Mouse (Mus musculus) CH12.LX (cell line): ENCODE results near the gene Srpr. TPM values are rescaled to one million over a fixed set of nuclear protein-coding genes. Genes with fewer than 3 reads are reported as not detected.

Source experiments
- DNase-seq: peaks from one replicate; pipeline ENCODE4 v3.0.0-alpha.2; 2013; ENCODE audit errors: extremely low read depth
- H3K27ac ChIP-seq: 2 replicates; pipeline ENCODE4 v1.5.1; 2012; ENCODE audit warnings: low read depth, mild to moderate bottlenecking, control low read depth, moderate library complexity; ENCODE audit not compliant: insufficient read depth
- H3K27me3 ChIP-seq: replicated peaks from 2 replicates; pipeline ENCODE3; 2012; ENCODE audit warnings: inconsistent platforms
- H3K36me3 ChIP-seq, 2 experiments: replicated peaks in 1 of 2; 2 replicates each; pipeline versions ENCODE3 to v1.6.1; 2012; ENCODE audit warnings: inconsistent platforms in 1 of 2, low read length in 1 of 2, mild to moderate bottlenecking in 1 of 2, mixed read lengths in 1 of 2, moderate library complexity in 1 of 2; ENCODE audit not compliant: control insufficient read depth in 1 of 2, insufficient read depth in 1 of 2
- H3K4me1 ChIP-seq, 2 experiments: 2 replicates each; pipeline ENCODE4 v1.6.1; 2012; ENCODE audit warnings: inconsistent platforms in 1 of 2, moderate library complexity in 1 of 2; ENCODE audit not compliant: insufficient read depth in 2 of 2, control insufficient read depth in 1 of 2
- H3K4me2 ChIP-seq: 2 replicates; pipeline ENCODE4 v1.6.1; 2012; ENCODE audit warnings: low read depth, mild to moderate bottlenecking, control low read depth; ENCODE audit not compliant: poor library complexity, insufficient read depth, severe bottlenecking
- H3K4me3 ChIP-seq, 3 experiments: fragments of 150-350 bp in 1 of 3; sonication (generic) in 1 of 3; replicated peaks in 1 of 3; 2 replicates each; pipeline versions ENCODE3 to v1.5.1; 2011 to 2012; ENCODE audit warnings: low read depth in 2 of 3, low read length in 2 of 3, mild to moderate bottlenecking in 2 of 3, moderate library complexity in 2 of 3, control low read depth in 1 of 3, improper control_type of control experiment in 1 of 3, inconsistent platforms in 1 of 3, mixed read lengths in 1 of 3; ENCODE audit not compliant: poor library complexity in 1 of 3
- H3K79me2 ChIP-seq: replicated peaks from 2 replicates; pipeline ENCODE4 v1.6.1; 2012; ENCODE audit warnings: mild to moderate bottlenecking, moderate library complexity; ENCODE audit not compliant: control insufficient read depth, poor library complexity, insufficient read depth, severe bottlenecking; ENCODE audit errors: extremely low read depth
- H3K9ac ChIP-seq: 2 replicates; pipeline ENCODE4 v1.6.1; 2012; ENCODE audit warnings: low read depth, mild to moderate bottlenecking, control low read depth, moderate library complexity; ENCODE audit not compliant: insufficient read depth
- H3K9me3 ChIP-seq: replicated peaks from 2 replicates; pipeline ENCODE3; 2012; ENCODE audit warnings: low read length, inconsistent platforms, mixed read lengths
- CHD2 ChIP-seq: IDR thresholded peaks from 2 replicates; pipeline ENCODE4 v1.6.1; 2011; ENCODE audit warnings: low read length, improper control_type of control experiment
- CTCF ChIP-seq, 2 experiments: IDR thresholded peaks in 1 of 2; conservative IDR thresholded peaks in 1 of 2; 2 replicates each; pipeline ENCODE4 v1.5.1; 2011 to 2012; ENCODE audit warnings: low read depth in 2 of 2, low read length in 2 of 2, improper control_type of control experiment in 1 of 2, inconsistent platforms in 1 of 2, mild to moderate bottlenecking in 1 of 2, moderate library complexity in 1 of 2
- E2F4 ChIP-seq: IDR thresholded peaks from 2 replicates; pipeline ENCODE4 v1.6.1; 2011; ENCODE audit warnings: low read depth, low read length, improper control_type of control experiment; ENCODE audit not compliant: insufficient replicate concordance
- ELF1 ChIP-seq: IDR thresholded peaks from 2 replicates; pipeline ENCODE4 v1.6.1; 2014; ENCODE audit warnings: low read depth, mild to moderate bottlenecking, inconsistent platforms, low read length, improper control_type of control experiment
- EP300 ChIP-seq: IDR thresholded peaks from 2 replicates; pipeline ENCODE4 v1.6.1; 2011; ENCODE audit warnings: low read length, improper control_type of control experiment
- HCFC1 ChIP-seq: IDR thresholded peaks from 2 replicates; pipeline ENCODE4 v1.6.1; 2012; ENCODE audit warnings: low read depth, mild to moderate bottlenecking, inconsistent platforms, low read length, improper control_type of control experiment
- JUND ChIP-seq: conservative IDR thresholded peaks from 2 replicates; pipeline ENCODE4 v1.6.1; 2011; ENCODE audit warnings: low read depth, low read length, improper control_type of control experiment
- MYC ChIP-seq: IDR thresholded peaks from 2 replicates; pipeline ENCODE4 v1.6.1; 2011; ENCODE audit warnings: low read depth, mild to moderate bottlenecking, improper control_type of control experiment, low read length
- POLR2AphosphoS2 ChIP-seq: IDR thresholded peaks from 2 replicates; pipeline ENCODE4 v1.6.1; 2011; ENCODE audit warnings: low read depth, low read length, improper control_type of control experiment
- SIN3A ChIP-seq: IDR thresholded peaks from 2 replicates; pipeline ENCODE4 v1.6.1; 2012; ENCODE audit warnings: low read length, improper control_type of control experiment, inconsistent platforms
- UBTF ChIP-seq: IDR thresholded peaks from 2 replicates; pipeline ENCODE4 v1.6.1; 2012; ENCODE audit warnings: low read depth, mild to moderate bottlenecking, inconsistent platforms, low read length, improper control_type of control experiment, moderate library complexity
- USF1 ChIP-seq: IDR thresholded peaks from 2 replicates; pipeline ENCODE4 v1.6.1; 2014; ENCODE audit warnings: low read depth, mild to moderate bottlenecking, inconsistent platforms, low read length, improper control_type of control experiment
- ZMIZ1 ChIP-seq: IDR thresholded peaks from 2 replicates; pipeline ENCODE4 v1.6.1; 2012; ENCODE audit warnings: low read depth, mild to moderate bottlenecking, inconsistent platforms, low read length, improper control_type of control experiment
- ZNF384 ChIP-seq: IDR thresholded peaks from 2 replicates; pipeline ENCODE4 v1.6.1; 2012; ENCODE audit warnings: low read depth, low read length, improper control_type of control experiment, inconsistent platforms
- dilution Hi-C: fragments of 300-500 bp; cut with MboI; formaldehyde crosslinking; loops from 2 replicates; pipeline ENCODE4 v1.14.3; 2020; ENCODE audit warnings: low sequenced_read_pairs; ENCODE audit not compliant: extremely low pct_unique_long_range_greater_than_20kb, extremely low pct_ligation_motif_present
- in situ Hi-C: fragments of 300-500 bp; cut with MboI; formaldehyde crosslinking; loops from 3 replicates; pipeline ENCODE4 v1.14.3; 2019; ENCODE audit warnings: low sequenced_read_pairs, low pct_ligation_motif_present, low pct_unique_long_range_greater_than_20kb, mixed read lengths
- polyA plus RNA-seq: library from polyadenylated mRNA; unstranded; fragments of >175 nt; gene quantifications from 2 replicates; pipeline ENCODE4 v1.2.1, GENCODE M21; 2012; ENCODE audit warnings: low read depth; ENCODE audit not compliant: insufficient read length
- total RNA-seq, 2 experiments: library from RNA; depleted of rRNA; stranded (reverse); fragments of 300-350 nt in 1 of 2; fragments of >200 nt in 1 of 2; gene quantifications; 2 replicates each; pipeline ENCODE4 v1.2.3; 2012 to 2014

Srpr gene
- total and polyA plus RNA-seq, 3 experiments = 38.2 to 95.0 (median 40.1) TPM

DNA sequence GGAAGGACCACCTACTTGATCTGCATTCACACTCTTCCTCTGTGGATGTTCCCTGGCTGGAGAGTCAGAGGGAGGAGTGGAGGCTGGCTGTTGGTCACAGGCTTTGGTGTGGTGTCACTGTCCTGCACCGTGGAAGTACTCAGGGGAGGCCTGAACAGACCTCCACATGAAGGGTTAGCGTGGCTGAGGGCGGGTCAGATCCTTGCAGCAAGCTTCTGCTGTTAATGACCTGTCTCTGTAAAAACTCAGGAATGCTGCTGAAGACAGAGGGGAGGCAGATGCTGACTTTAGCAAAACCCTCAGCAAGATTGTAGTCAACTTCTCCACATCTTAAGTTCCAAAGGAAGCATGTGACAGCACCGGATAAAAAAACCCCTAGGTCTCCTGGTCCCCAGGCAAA is 43.1 kb upstream of the Srpr start:
- DNase-seq = no peak
- in situ Hi-C loops = no loop called here
- no peaks in the 10 kb centered on the region for H3K9me3 ChIP-seq
- no peak overlapping the region for H3K4me3 ChIP-seq
- no peak for TF ChIP-seq SIN3A
- TF ChIP-seq ZMIZ1 = no peak
- TF ChIP-seq E2F4 = no peak
- TF ChIP-seq CTCF (conservative IDR thresholded peaks at IDR 0.05 in 1 of 2, IDR thresholded peaks at IDR 0.05 in 1 of 2; ENCODE audit: low read depth in 2 of 2, low read length in 2 of 2) = no peak
- no peaks in the 10 kb centered on the region for H3K27me3 ChIP-seq
- dilution Hi-C loops = no loop called here
- H3K9ac ChIP-seq = no peak overlapping the region
- no peak overlapping the region for H3K4me2 ChIP-seq
- peaks cover 15 to 62% of the 10 kb centered on the region in 2 experiments for H3K36me3 ChIP-seq
- no peak overlapping the region for H3K27ac ChIP-seq
- H3K79me2 ChIP-seq = no peaks in the 10 kb centered on the region
- H3K4me1 ChIP-seq = peaks cover 0 to 4% of the 10 kb centered on the region in 2 experiments; a peak in 1 of 4 replicates

DNA sequence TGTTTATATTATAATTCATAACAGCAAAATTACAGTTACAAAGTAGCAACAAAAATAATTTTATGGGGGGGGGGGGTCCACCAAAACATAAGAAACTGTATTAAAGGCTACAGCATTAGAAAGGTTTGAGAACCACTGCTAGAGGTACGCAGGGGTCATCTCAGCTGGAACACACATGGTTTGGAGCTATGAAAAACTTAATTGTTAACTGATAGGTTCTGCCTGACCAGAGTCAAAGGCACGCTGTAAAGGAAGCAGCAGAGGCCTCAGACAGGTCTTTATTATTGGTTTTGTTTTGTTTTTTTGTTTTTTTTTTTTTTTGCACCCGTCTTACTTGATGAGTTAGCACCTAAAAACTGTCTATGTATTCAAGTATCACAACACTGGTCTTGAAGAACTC is 41.5 kb upstream of the Srpr start:
- Histone ChIP-seq H3K9ac (no peak overlapping the region), H3K9me3 (no peaks in the 10 kb centered on the region), H3K79me2 (no peaks in the 10 kb centered on the region), H3K27ac (no peak overlapping the region), H3K36me3 (peaks cover 25 to 74% of the 10 kb centered on the region in 2 experiments), H3K4me3 (no peak overlapping the region), H3K4me2 (no peak overlapping the region), H3K27me3 (no peaks in the 10 kb centered on the region), H3K4me1 (peaks cover 6 to 18% of the 10 kb centered on the region in 2 experiments; a peak in 2 of 4 replicates)
- TF ChIP-seq CHD2 (no peak), USF1 (no peak)
- no peak for DNase-seq
- dilution Hi-C loops = no loop called here
- in situ Hi-C loops = no loop called here

DNA sequence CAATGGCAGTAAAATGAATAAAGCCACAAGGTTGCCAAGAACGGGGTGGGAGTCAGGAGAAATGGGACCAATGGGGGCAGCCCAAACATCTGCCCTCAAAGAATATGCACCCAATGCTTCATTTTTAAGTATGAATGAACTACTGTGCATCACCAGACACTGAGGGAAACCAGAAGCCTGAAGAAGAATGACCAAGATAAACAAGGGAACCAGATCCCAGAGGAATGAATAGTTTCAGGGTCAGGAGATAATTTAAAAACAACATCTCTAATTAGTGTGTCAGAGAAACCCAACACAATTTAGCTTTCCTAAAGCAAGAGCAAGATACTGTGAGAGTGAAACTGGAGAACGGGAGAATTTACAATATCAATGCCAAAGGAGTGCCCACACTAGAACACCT is 39.3 kb upstream of the Srpr start:
- no peak for TF ChIP-seq CTCF (conservative IDR thresholded peaks at IDR 0.05 in 1 of 2, IDR thresholded peaks at IDR 0.05 in 1 of 2; ENCODE audit: low read depth in 2 of 2, low read length in 2 of 2)
- TF ChIP-seq ZNF384 = no peak
- TF ChIP-seq POLR2AphosphoS2 = no peak
- TF ChIP-seq ELF1 = no peak
- TF ChIP-seq HCFC1 = no peak
- TF ChIP-seq MYC = no peak
- TF ChIP-seq UBTF = no peak
- no peak for TF ChIP-seq EP300
- TF ChIP-seq JUND = no peak
- TF ChIP-seq SIN3A = no peak
- in situ Hi-C loops = no loop called here
- H3K36me3 ChIP-seq = peaks cover 35 to 80% of the 10 kb centered on the region in 2 experiments
- H3K4me2 ChIP-seq = no peak overlapping the region
- no peaks in the 10 kb centered on the region for H3K9me3 ChIP-seq
- H3K9ac ChIP-seq = no peak overlapping the region
- H3K79me2 ChIP-seq = no peaks in the 10 kb centered on the region
- no peaks in the 10 kb centered on the region for H3K27me3 ChIP-seq
- dilution Hi-C loops = no loop called here
- no peak overlapping the region for H3K4me3 ChIP-seq
- peaks cover 10 to 28% of the 10 kb centered on the region in 2 experiments for H3K4me1 ChIP-seq
- no peak overlapping the region for H3K27ac ChIP-seq
- DNase-seq = no peak
